Mouse (Mus musculus) gastrocnemius, postnatal 14 days (tissue): Measurements from ENCODE around the gene Slc17a9. TPM values are rescaled to one million over a fixed set of nuclear protein-coding genes. Genes with fewer than 3 reads are reported as not detected.
A peak's percentile ranks its signal among the peaks of the same experiment; 100 is the strongest.

ENCODE experiments used
- DNase-seq: peaks from one replicate; pipeline ENCODE4 v3.0.0; 2021; ENCODE audit warnings: mixed read lengths
- intact Hi-C: fragments of 180-260 bp; cut with DNase I; formaldehyde crosslinking; loops from one replicate; pipeline ENCODE4 v1.15.1; 2025; ENCODE audit warnings: low total_unique reads
- total RNA-seq, 2 experiments: library from RNA; stranded (reverse); gene quantifications; 2 replicates each; pipeline ENCODE4 v1.2.3; 2021

The Slc17a9 gene
- total RNA-seq, 2 experiments from 2014 or later, result 0.39 to 0.51 TPM

DNA sequence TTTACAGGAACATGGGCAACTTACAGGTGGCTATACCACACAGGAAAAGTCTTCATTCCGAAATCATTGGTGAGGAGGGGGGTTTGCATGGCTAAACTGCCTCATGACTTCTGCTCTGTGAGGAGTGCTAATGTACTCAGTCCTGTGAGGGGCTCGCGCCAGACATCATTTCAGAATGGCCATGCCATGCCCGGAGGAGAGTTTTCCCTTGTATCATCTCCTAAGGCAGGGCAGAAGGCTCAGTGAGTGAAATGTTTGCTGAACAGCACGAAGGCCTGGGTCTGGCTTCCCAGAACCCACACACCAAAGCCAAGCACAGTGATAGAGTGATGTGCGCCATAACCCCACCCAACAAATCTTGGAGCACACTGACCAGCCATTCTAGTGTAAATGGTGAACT is 17.8 kb downstream of the Slc17a9 start:
- DNase-seq, result no peak
- intact Hi-C loops, result loop anchor here (5.0 to 10.0 kb wide), 3 partner anchors 34 to 268 kb away; partner anchors contain the start of genes Bhlhe23, Mrgbp and Ogfr

- intact Hi-C loops, result loop anchor here (5.0 to 10.0 kb wide), 3 partner anchors 34 to 269 kb away; partner anchors contain the start of genes Bhlhe23, Mrgbp and Ogfr
- DNase-seq, result no peak
Observed at GRCm38 (mm10) chr2:180743321-180743720, 18.3 kb downstream of the Slc17a9 start.

DNA sequence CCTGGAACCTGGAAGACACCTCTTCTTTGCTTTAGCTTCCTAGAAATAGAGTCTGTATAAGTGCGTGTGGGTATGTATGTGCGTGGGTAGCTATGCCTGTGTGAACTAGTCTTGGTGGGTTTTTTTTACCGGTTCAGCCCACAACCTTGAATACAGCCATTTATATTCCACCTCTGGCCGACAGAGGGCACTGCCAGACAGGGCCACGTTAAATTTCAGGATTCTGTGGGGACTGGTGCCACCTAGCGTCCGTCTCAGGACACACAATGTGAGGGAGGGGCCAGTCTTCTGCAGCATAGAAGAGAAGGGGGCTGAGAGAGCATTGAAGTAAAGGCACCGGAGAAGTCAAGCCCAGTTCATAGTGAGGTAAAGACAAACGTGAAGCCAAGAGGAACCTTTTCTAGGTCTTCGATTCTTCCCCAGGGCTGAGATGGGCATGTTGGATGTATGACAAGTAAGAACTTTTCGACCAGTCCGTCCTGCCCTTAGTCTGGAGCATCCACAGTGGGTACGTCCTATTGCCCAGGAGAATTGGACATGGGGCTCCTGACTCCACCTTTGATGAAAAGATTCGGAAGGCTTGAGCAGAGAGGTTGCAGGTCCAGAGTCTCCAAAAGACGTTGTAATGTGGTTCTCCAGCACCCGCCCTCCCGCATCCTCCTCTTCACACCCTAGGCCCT is 20.3 kb downstream of the Slc17a9 start:
- intact Hi-C loops, result loop anchor here (10.0 kb wide), 2 partner anchors 161 to 271 kb away; partner anchors contain the start of genes Mrgbp and Ogfr
- peak; percentile 82 for DNase-seq

DNA sequence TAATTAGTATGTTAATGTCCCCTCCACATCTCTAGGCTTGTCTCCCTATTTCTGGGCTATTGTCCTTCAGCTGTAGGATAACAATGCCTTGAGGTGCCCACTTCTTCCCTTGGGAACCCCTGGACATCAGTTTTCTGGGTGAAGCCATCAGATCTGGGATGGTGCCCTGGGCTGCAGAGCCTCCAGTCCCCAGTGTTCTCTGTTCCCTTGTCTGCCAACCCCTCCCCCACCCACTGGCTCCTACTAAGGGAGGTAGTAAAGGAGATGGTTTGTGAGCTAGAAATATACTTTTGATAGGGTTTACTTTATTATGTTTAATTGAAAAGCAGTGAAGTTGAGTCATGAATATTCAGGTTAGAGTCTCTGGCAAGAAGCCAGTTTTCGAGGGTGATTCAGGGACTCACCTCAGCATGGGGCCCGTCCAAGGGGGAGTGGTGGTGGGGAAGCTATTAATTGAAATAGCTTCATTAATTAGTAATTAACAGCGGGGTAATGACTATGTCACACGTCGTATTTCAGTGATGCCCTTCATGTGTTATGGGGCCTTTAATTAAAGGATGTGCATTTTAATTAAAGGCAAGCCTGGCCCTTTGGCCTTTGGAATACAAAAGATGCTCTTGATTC is 21.6 kb downstream of the Slc17a9 start:
- intact Hi-C loops, result loop anchor here (10.0 kb wide), 2 partner anchors 162 to 272 kb away; partner anchors contain the start of genes Mrgbp and Ogfr
- DNase-seq, result no peak

DNA sequence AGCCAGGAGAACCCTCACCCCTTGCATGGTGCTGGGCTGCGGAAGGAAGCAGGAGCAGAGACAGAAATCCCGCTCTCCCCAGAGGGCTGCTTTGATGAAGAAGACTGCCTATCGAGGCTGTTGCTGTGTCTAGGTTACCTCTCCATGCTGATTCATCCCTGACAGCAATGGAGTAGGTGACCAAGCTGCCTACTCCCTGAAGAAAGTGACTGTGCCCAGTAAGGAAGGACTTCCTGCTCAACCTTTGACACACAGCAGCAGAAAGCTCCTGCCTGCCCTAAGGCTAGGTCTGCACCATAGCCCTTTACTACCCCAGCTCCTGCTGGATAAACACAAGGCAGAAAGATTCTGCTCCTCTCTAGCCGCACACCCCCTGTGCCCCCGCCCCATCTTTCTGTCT is 23.8 kb downstream of the Slc17a9 start:
- intact Hi-C loops, result loop anchor here (10.0 kb wide), 2 partner anchors 164 to 274 kb away; partner anchors contain the start of genes Mrgbp and Ogfr
- DNase-seq, result no peak

DNA sequence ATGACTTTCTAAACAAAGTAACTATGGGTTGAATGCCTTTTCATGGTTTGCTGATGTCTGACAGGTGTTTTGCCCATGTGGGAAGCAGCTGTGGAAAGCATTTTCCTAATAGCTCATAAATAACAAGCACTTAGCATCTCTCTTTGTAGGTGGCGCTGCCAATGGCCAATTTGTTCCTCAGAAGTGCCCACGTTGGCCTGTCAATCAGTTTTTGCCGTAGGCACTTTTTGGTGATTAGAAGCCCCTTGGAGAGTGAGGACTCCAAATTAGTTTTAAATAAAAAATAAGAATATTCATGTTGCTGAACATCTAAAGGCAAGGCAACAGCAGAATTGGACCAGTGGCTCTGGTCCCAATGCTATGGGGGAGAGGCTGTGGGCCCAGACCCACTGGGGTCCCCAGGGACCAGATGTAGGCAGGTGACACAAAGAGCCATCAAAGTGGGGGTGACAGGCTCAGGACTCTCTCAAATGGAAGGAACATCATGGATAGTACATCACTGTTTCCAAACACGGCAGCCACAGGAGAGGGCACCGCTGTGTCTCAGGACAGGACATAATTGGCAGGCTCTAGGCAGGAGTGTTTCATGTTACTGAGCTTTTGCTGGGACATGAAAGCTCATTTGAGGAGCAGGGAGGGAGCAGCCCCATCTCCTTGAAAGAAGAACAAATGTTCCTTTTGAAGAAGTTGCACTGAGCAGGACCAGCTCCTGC is 30.1 kb downstream of the Slc17a9 start:
- no peak for DNase-seq
- intact Hi-C loops, result no loop called here

DNA sequence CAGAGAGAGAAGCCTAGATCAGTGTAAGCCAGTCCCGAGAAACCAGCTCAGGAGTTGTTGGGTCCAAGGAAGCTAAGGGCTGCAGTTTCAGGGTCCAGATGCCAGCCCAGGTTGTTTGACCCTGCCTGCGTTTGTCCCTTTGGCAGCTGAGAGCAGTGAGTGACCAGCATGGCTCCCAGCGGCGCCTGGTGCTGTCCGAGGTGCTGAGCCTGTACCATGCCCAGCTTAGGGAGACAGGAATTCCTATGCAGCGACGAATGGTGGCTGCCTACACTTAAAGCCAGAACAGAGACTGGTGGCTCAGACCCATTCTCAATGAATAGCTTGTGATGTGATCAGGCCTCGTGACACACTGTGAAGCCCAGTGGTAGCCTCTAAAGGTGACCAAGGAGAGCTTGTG is 30.8 kb downstream of the Slc17a9 start:
- peak; percentile 44 for DNase-seq
- intact Hi-C loops, result no loop called here

- intact Hi-C loops, result no loop called here
- DNase-seq, result no peak
Observed at GRCm38 (mm10) chr2:180756786-180757185, 31.7 kb downstream of the Slc17a9 start.

GRCm38 (mm10) chr2:180758513-180759263 is 33.6 kb downstream of the Slc17a9 start:
- intact Hi-C loops, result no loop called here
- DNase-seq, result no peak

DNA sequence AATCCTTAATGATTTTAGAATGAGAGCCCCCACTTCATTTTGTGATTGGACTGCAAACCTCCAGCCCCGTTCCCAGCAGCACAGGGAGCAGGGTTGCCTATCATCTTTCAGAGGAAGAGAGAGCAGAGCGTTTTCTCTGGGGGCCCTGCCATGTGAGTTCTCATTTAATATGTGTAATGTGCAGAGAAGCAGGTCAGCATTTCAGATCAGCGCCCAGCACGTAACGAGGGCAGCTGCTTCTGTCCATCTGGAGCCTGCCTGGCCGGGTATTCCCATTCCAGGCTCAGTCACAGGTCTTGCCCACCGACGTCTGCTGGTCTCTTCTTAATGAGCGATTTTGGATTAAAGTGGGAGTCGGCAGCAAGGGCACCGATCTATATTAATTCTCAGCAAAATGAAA is 39.9 kb downstream of the Slc17a9 start:
- intact Hi-C loops, result no loop called here
- DNase-seq, result no peak

DNA sequence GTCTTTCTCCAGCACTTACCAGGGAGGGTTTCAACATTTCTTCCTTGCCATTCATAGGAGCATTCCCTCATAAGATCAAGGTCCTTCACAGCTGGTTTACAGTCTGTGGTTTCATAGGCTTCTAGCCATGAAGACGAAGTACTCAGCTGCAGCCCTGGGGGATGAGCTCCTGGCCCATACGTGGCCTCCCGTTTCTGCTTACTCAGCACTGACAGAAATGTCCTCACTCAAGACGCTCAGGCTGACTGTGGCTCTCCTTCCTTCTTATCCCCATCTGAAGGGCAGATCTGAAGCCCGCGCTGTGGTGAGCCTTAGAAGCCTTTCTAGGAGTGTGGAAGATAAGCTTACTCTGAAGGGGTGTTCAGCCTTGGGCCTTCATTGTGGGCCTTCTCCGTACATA is 40.6 kb downstream of the Slc17a9 start:
- intact Hi-C loops, result no loop called here
- no peak for DNase-seq

DNA sequence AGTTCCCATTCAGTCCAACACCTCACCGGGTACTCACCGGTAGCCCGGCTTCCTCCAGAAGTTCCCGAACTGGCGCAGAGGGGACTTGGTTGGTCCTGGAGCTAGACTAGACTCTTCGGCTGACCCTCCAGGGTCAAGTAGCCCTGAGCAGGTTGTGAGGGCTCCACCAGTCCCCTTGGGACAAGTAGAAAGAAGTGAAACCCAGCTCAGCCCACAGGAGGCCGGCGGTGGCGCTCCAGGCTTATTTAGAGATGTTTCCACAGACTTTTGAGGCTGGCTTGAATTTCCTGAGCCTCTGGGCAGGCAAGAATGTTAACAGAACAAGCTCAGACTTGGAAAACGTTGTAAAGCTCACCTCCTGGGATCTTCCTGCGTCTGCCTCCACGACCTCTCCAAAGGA is 50.2 kb downstream of the Slc17a9 start:
- intact Hi-C loops, result loop anchor here (5.0 kb wide), 1 partner anchor 33 kb away; no protein-coding TSS in a partner anchor

GRCm38 (mm10) chr2:180775641-180776040 is 50.6 kb downstream of the Slc17a9 start:
- intact Hi-C loops, result loop anchor here (5.0 kb wide), 1 partner anchor 33 kb away; no protein-coding TSS in a partner anchor
- no peak for DNase-seq

More for the DNA sequence above, 50.2 kb downstream of the Slc17a9 start:
- DNase-seq, result no peak

- DNase-seq, result no peak
- intact Hi-C loops, result loop anchor here (5.0 kb wide), 1 partner anchor 34 kb away; no protein-coding TSS in a partner anchor
Observed at GRCm38 (mm10) chr2:180776793-180777192, 51.7 kb downstream of the Slc17a9 start, which contains the start of gene Bhlhe23. TSS of gene Bhlhe23 (minus strand) at chr2:180776900.

- DNase-seq, result peak; percentile 27
- intact Hi-C loops, result loop anchor here (5.0 kb wide), 1 partner anchor 37 kb away; no protein-coding TSS in a partner anchor
Observed at GRCm38 (mm10) chr2:180779226-180780104, 54.4 kb downstream of the Slc17a9 start.

DNA sequence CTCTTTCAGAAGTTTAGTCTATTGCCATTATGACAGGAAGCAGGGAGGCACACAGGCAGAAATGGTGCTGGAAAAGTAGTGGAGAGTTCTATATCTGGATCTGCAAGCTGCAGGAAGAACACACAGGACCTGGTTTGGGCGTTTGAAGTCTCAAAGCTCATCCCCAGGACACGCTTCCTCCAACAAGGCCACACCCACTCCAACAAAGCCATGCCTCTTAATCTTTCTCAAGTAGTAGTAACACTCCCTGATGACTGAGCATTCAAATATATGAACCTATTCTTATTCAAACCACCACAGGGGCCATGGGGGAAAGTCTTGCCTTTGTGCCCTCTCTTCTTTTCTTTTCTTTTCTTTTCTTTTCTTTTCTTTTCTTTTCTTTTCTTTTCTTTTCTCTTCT is 55.2 kb downstream of the Slc17a9 start:
- no peak for DNase-seq
- intact Hi-C loops, result no loop called here

DNA sequence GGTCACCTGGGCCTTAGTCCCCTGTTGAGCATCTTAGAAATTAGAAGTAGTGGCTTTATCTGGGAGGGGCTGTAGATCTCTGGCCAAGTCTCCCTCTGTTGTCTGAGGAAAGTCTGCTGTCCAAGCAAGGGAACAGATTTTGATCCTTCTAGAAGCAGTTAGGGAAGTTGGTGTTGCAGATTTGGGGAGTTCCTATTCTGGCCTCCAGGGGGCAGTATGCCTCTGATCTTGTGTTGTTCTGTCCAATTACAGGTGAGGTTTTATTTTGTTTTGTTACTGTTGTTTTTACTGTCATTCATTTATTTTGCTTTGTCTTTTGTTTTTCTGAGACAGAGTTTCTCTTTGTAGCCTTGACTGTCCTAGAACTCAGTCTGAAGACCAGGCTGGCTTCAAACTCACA is 61.7 kb downstream of the Slc17a9 start:
- intact Hi-C loops, result loop anchor here (1.0 kb wide), 1 partner anchor 36 kb away; no protein-coding TSS in a partner anchor
- DNase-seq, result peak; percentile 9
